Mouse (Mus musculus) lung, embryonic 16.5 days (tissue): ENCODE data around the gene Slc11a1. TPM values are rescaled to one million over a fixed set of nuclear protein-coding genes. Genes with fewer than 3 reads are reported as not detected.
A peak's percentile ranks its signal among the peaks of the same experiment; 100 is the strongest.
"Not testable (repeated sequence)": the region's sequence is repeated elsewhere in the genome, so short reads cannot be mapped to it uniquely, and the experiment has no call there.

ENCODE experiments used
- ATAC-seq: fragments of 200-750 bp; cut with Nextera tagmentation; 2 replicates; pipeline ENCODE4 v1.8.0; 2017; ENCODE audit warnings: low read depth, mild to moderate bottlenecking, moderate library complexity
- H3K27ac ChIP-seq: fragments of 300-500 bp; sonication (generic); 2 replicates; pipeline ENCODE4 v1.5.1; 2014; ENCODE audit warnings: mild to moderate bottlenecking, control low read depth, low read length
- H3K27me3 ChIP-seq: fragments of 300-500 bp; sonication (generic); 2 replicates; pipeline ENCODE4 v1.6.1; 2014; ENCODE audit warnings: low read depth, low read length, mixed read lengths; ENCODE audit not compliant: control insufficient read depth, insufficient read depth
- H3K36me3 ChIP-seq: fragments of 300-500 bp; sonication (generic); 2 replicates; pipeline ENCODE4 v1.6.1; 2014; ENCODE audit warnings: low read length; ENCODE audit not compliant: control insufficient read depth, insufficient read depth
- H3K4me1 ChIP-seq: fragments of 300-500 bp; sonication (generic); replicated peaks from 2 replicates; pipeline ENCODE4 v1.6.1; 2014; ENCODE audit warnings: low read length, mixed read lengths; ENCODE audit not compliant: control insufficient read depth, insufficient read depth
- H3K4me2 ChIP-seq: fragments of 300-500 bp; sonication (generic); 2 replicates; pipeline ENCODE4 v1.6.1; 2014; ENCODE audit warnings: low read depth, low read length, control low read depth
- H3K4me3 ChIP-seq: fragments of 300-500 bp; sonication (generic); 2 replicates; pipeline ENCODE4 v1.5.1; 2014; ENCODE audit warnings: mild to moderate bottlenecking, low read length, control low read depth
- H3K9ac ChIP-seq: fragments of 300-500 bp; sonication (generic); 2 replicates; pipeline ENCODE4 v1.6.1; 2014; ENCODE audit warnings: low read length, control low read depth
- H3K9me3 ChIP-seq: fragments of 300-500 bp; sonication (generic); 2 replicates; pipeline ENCODE4 v1.6.1; 2016; ENCODE audit warnings: low read length; ENCODE audit not compliant: control insufficient read depth
- WGBS: fragments of 180-500 bp; shearing (Covaris S2); extraction: QIAGEN DNeasy Blood & Tissue Kit; methylation state at CpG from one replicate; pipeline ENCODE4 v1.1.7; 2014; 5-methylcytosine and 5-hydroxymethylcytosine counted together
- polyA plus RNA-seq: library from polyadenylated mRNA; unstranded; fragments of >200 nt; fragmentation: Nextera tagmentation; extraction: Ambion mirVana; gene quantifications from 2 replicates; pipeline ENCODE4 v1.2.1, GENCODE M21; 2015

Gene Slc11a1
- polyA plus RNA-seq, 1 experiment from 2014 or later = 3.5 TPM

- Histone ChIP-seq H3K9me3 (no peaks in the 10 kb centered on the region), H3K27ac (no peak overlapping the region), H3K27me3 (no peaks in the 10 kb centered on the region), H3K4me3 (no peak overlapping the region), H3K4me2 (no peak overlapping the region), H3K9ac (no peak overlapping the region), H3K4me1 (peaks cover 15% of the 10 kb centered on the region), H3K36me3 (peaks cover 14% of the 10 kb centered on the region)
- ATAC-seq = no peak
- 80% methylated on average over 12 of the region's 13 CpGs for WGBS
Observed at GRCm38 (mm10) chr1:74395290-74395689, 20.3 kb downstream of the Slc11a1 start.

- H3K9ac ChIP-seq = 0 out of 2 replicates have a peak overlapping the region, but pooled peaks have one; percentile 20
- H3K36me3 ChIP-seq = peaks cover 14% of the 10 kb centered on the region
- H3K4me1 ChIP-seq, H3K9me3 ChIP-seq, H3K27me3 ChIP-seq, ATAC-seq: not testable (repeated sequence)
- 6% methylated on average over 11 of the region's 12 CpGs for WGBS
- H3K4me3 ChIP-seq = peak overlapping the region; percentile 50
- H3K27ac ChIP-seq = peak overlapping the region; percentile 91
- peak overlapping the region; percentile 89 for H3K4me2 ChIP-seq
Observed at GRCm38 (mm10) chr1:74396456-74397222, 21.6 kb downstream of the Slc11a1 start.

- ATAC-seq = peak; percentile 94
- peak overlapping the region; percentile 89 for H3K4me2 ChIP-seq
- H3K4me3 ChIP-seq = peak overlapping the region; percentile 50
- H3K9me3 ChIP-seq = no peaks in the 10 kb centered on the region
- peak overlapping the region; percentile 73 for H3K9ac ChIP-seq
- H3K4me1 ChIP-seq = peaks cover 10% of the 10 kb centered on the region
- H3K27me3 ChIP-seq = no peaks in the 10 kb centered on the region
- peak overlapping the region; percentile 92 for H3K27ac ChIP-seq
- peaks cover 14% of the 10 kb centered on the region for H3K36me3 ChIP-seq
- under 1% methylated on average over 41 of the region's 41 CpGs for WGBS
Observed at GRCm38 (mm10) chr1:74397268-74397918, 22.4 kb downstream of the Slc11a1 start.

GRCm38 (mm10) chr1:74397919-74398451, 23.0 kb downstream of the Slc11a1 start:
- Histone ChIP-seq H3K4me3 (peak overlapping the region; percentile 50), H3K27me3 (no peaks in the 10 kb centered on the region), H3K4me2 (peak overlapping the region; percentile 89), H3K9me3 (no peaks in the 10 kb centered on the region), H3K9ac (peak overlapping the region; percentile 73), H3K4me1 (peaks cover 7% of the 10 kb centered on the region), H3K36me3 (peaks cover 14% of the 10 kb centered on the region), H3K27ac (peak overlapping the region; percentile 92)
- WGBS = 7% methylated on average over 11 of the region's 11 CpGs
- ATAC-seq = peak; percentile 32

- no peaks in the 10 kb centered on the region for H3K9me3 ChIP-seq
- no peak overlapping the region for H3K4me2 ChIP-seq
- no peaks in the 10 kb centered on the region for H3K4me1 ChIP-seq
- WGBS = 77% methylated on average over 3 of the region's 3 CpGs
- no peak for ATAC-seq
- no peak overlapping the region for H3K27ac ChIP-seq
- no peaks in the 10 kb centered on the region for H3K36me3 ChIP-seq
- no peak overlapping the region for H3K9ac ChIP-seq
- no peak overlapping the region for H3K4me3 ChIP-seq
- H3K27me3 ChIP-seq = no peaks in the 10 kb centered on the region
Observed at GRCm38 (mm10) chr1:74400531-74400930, 25.5 kb downstream of the Slc11a1 start.

- WGBS = 43% methylated on average over 16 of the region's 16 CpGs
- Histone ChIP-seq H3K4me2 (no peak overlapping the region; the same call in 1 of the 2 replicates), H3K9ac (no peak overlapping the region), H3K4me3 (no peak overlapping the region), H3K36me3 (no peaks in the 10 kb centered on the region), H3K27me3 (no peaks in the 10 kb centered on the region), H3K4me1 (no peaks in the 10 kb centered on the region), H3K27ac (no peak overlapping the region), H3K9me3 (no peaks in the 10 kb centered on the region)
- no peak for ATAC-seq
Observed at GRCm38 (mm10) chr1:74401015-74401702, 26.2 kb downstream of the Slc11a1 start.

- WGBS = 78% methylated on average over 4 of the region's 4 CpGs
- H3K27ac ChIP-seq = no peak overlapping the region
- no peak overlapping the region for H3K4me2 ChIP-seq
- H3K27me3 ChIP-seq = no peaks in the 10 kb centered on the region
- H3K4me3 ChIP-seq = no peak overlapping the region
- no peaks in the 10 kb centered on the region for H3K36me3 ChIP-seq
- ATAC-seq = no peak
- H3K4me1 ChIP-seq = no peaks in the 10 kb centered on the region
- no peaks in the 10 kb centered on the region for H3K9me3 ChIP-seq
- H3K9ac ChIP-seq = no peak overlapping the region
Observed at GRCm38 (mm10) chr1:74404206-74404605, 29.2 kb downstream of the Slc11a1 start.

GRCm38 (mm10) chr1:74408589-74409504, 33.9 kb downstream of the Slc11a1 start, which contains the start of gene Vil1:
Vil1 (plus strand) TSS chr1:74409376.
- 46% methylated on average over 15 of the region's 15 CpGs for WGBS
- Histone ChIP-seq H3K9me3 (no peaks in the 10 kb centered on the region), H3K4me2 (no peak within 1 kb of the TSS), H3K36me3 (no peaks in the 10 kb centered on the region), H3K27ac (no peak within 1 kb of the TSS), H3K4me1 (no peaks in the 10 kb centered on the region), H3K9ac (no peak within 1 kb of the TSS), H3K27me3 (no peaks in the 10 kb centered on the region), H3K4me3 (no peak within 1 kb of the TSS)
- 0 out of 2 replicates have a peak, but pooled peaks have one; percentile 15 for ATAC-seq
